Mouse (Mus musculus) E14TG2a.4 (cell line): ENCODE measurements around the gene Ifitm3.

Experiments
- H3K27me3 ChIP-seq: 2 replicates; pipeline ENCODE4 v1.6.1; 2014; ENCODE audit warnings: low read length, control low read depth; ENCODE audit not compliant: insufficient read depth
- H3K36me3 ChIP-seq: 2 replicates; pipeline ENCODE4 v1.6.1; 2014; ENCODE audit warnings: low read length, control low read depth; ENCODE audit not compliant: insufficient read depth
- H3K4me1 ChIP-seq: replicated peaks from 2 replicates; pipeline ENCODE4 v1.6.1; 2014; ENCODE audit warnings: low read depth, low read length, control low read depth
- H3K4me3 ChIP-seq: replicated peaks from 2 replicates; pipeline ENCODE4 v1.5.1; 2014; ENCODE audit warnings: mild to moderate bottlenecking, low read length
- H3K9me3 ChIP-seq: 2 replicates; pipeline ENCODE4 v1.6.1; 2014; ENCODE audit warnings: low read length, control low read depth
- CTCF ChIP-seq: conservative IDR thresholded peaks from 2 replicates; pipeline ENCODE4 v1.5.1; 2014; ENCODE audit warnings: low read length
- NANOG ChIP-seq: IDR thresholded peaks from 2 replicates; pipeline ENCODE4 v1.6.1; 2014; ENCODE audit warnings: borderline replicate concordance, low read length, mixed read lengths
- POU5F1 ChIP-seq: IDR thresholded peaks from 2 replicates; pipeline ENCODE4 v1.6.1; 2014; ENCODE audit warnings: low read length, borderline replicate concordance

Ifitm3 gene

DNA sequence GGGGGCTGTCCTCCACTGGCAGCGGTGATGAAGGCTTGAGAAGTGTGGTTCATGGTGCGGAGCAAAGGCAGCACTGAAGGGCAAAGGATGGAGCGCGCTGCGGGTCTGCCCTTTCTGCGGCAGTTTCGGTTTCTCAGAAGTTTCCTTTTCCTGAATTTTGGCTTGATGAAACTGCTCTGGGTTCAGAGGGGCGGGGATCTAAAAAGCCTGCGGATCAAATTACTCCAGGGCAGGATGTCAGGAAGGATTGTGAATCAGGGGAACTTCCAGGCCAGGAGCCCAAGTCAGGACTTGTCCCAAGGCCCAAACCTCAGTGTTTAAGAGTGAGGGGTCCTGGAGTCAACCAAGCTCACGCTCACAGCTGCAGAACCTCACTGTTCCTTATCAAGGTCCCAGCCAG lies at the start of gene Ifitm3:
Gene Ifitm3 (minus strand): TSS at position 178 of the 400 bp plus-strand sequence.
- H3K9me3 ChIP-seq = peaks cover 30% of the 10 kb centered on the region
- H3K4me3 ChIP-seq = peak within 1 kb of the TSS; percentile 76
- no peaks in the 10 kb centered on the region for H3K27me3 ChIP-seq
- peaks cover 7% of the 10 kb centered on the region; the same call in 1 of the 2 replicates for H3K36me3 ChIP-seq
- TF ChIP-seq CTCF (no peak), NANOG (no peak), POU5F1 (no peak)
- H3K4me1 ChIP-seq = peaks cover 69% of the 10 kb centered on the region

DNA sequence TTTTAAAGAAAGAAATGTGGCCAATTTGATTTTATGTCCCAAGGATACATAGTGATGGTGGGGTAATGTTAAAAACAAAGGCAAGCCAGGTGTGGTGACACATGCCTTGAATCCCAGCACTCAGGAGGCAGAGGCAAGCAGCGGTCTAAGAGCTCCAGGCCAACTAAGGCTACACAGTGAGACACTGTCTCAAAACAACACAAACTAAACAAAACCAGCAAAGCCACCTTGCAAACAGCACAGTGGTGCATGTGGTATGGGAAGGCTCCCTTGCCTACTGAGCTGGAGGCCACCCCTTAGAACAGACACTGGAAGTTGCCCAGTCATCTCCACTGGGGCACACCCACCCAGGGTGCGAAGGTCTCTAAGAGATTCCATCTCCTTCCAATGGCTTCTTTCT lies 49.4 kb upstream of the Ifitm3 start:
- Histone ChIP-seq H3K9me3 (peaks cover 4% of the 10 kb centered on the region; the same call in 1 of the 2 replicates), H3K27me3 (0 out of 2 replicates have a peak, but pooled peaks cover 2% of the 10 kb centered on the region), H3K4me1 (peaks cover 91% of the 10 kb centered on the region), H3K4me3 (peak overlapping the region; percentile 86), H3K36me3 (peaks cover 66% of the 10 kb centered on the region)
- no peak for TF ChIP-seq CTCF
- TF ChIP-seq NANOG = no peak
- no peak for TF ChIP-seq POU5F1

DNA sequence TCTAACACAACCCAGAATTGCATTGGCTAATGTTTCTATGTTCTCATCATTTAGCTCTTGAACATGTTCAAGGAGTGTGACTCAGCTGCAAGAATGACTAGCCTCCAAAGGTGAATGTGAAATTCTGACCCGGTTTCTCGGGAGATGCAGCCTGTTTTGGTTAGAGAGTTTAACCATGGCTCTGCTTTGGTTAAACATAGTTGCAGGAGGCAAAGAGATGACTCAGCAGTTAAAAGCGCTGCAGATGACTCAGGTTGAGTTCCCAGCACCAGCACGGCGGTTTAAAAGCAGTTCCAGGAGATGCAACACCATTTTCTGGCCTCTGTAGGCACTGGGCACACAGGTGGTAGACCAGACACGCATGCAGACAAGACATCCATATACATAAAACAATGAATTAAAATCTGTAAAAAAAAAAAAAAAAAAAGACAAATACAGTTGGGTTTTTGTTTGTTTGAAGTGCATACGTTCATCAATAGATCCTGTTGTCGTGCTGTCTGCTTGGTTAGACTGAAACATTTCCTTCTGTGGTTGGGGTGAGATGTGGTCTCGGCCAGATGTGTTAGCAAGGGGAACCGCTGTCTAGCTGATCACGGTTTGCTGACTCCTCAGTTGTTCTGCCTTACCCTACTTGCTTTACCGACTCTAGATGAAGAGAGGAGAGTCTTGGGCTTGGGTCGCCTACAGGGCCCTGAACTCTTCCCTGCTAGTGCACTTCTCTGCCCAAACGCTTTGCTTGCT lies 48.2 kb upstream of the Ifitm3 start:
- Histone ChIP-seq H3K4me1 (peaks cover 87% of the 10 kb centered on the region), H3K4me3 (no peak overlapping the region), H3K9me3 (peaks cover 4% of the 10 kb centered on the region; the same call in 1 of the 2 replicates), H3K36me3 (peaks cover 63% of the 10 kb centered on the region), H3K27me3 (0 out of 2 replicates have a peak, but pooled peaks cover 2% of the 10 kb centered on the region)
- TF ChIP-seq NANOG = no peak
- TF ChIP-seq POU5F1 = no peak
- TF ChIP-seq CTCF = no peak

DNA sequence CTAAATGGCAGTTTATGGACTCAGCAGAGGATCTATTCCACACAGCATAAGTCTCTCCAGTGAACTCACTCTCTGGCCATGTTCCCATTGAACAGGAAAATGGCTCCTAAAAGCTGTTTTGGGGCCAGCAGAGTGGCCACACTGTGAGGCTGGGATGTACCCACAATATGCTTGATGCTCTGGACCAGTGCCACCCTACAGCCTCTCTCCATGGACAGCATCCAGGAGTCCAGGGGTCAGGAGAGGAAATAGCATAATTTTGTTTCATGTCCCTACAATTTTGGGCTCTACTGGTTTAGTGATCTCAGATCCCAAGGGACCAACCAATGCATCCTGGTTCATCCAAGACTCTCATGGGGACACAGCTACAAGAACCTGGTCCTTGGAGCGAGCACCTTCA lies 47.0 kb upstream of the Ifitm3 start:
- Histone ChIP-seq H3K36me3 (peaks cover 56% of the 10 kb centered on the region), H3K27me3 (0 out of 2 replicates have a peak, but pooled peaks cover 2% of the 10 kb centered on the region), H3K4me1 (peaks cover 86% of the 10 kb centered on the region), H3K9me3 (peaks cover 4% of the 10 kb centered on the region; the same call in 1 of the 2 replicates), H3K4me3 (peak overlapping the region; percentile 49)
- TF ChIP-seq CTCF = no peak

DNA sequence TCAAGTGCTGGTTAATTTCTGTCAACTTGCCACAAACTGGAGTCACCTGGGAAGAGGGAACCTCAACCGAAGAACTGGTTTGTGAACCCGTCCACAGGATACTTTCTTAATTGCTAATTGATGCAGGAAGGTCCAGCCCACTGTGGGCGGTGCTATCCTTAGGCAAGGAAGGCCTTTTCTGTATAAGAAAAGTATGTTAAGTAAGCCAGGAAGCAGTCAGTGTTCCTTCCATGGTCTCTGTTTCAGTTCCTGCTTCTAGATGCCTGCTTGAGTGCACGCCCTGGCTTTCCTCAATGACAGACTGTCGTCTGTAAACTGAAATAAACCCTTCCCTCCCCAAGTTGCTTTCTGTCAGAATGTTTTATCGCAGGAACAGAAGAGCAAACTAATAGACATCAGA lies 46.4 kb upstream of the Ifitm3 start:
- Histone ChIP-seq H3K9me3 (peaks cover 4% of the 10 kb centered on the region; the same call in 1 of the 2 replicates), H3K36me3 (peaks cover 50% of the 10 kb centered on the region), H3K27me3 (no peaks in the 10 kb centered on the region), H3K4me1 (peaks cover 85% of the 10 kb centered on the region), H3K4me3 (peak overlapping the region; percentile 49)
- TF ChIP-seq NANOG (no peak), POU5F1 (no peak), CTCF (no peak)

DNA sequence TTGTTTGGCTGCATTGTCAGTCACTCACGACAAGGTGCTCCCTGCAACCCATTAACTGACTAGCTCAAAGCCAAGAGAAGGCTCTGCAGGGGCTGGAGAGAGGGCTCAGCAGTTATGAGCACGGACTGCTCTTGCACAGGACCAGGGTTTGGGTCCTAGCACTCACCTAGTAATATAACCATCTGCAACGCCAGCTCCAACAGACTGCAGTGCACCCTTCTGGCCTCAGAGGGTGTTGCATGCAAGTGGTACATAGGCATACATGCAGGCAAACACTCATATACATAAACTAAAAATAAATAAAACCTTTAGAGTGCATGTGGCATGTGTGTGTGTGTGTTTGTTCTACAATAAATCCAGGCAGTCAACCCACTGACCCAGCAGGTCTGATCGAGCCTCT lies 45.2 kb upstream of the Ifitm3 start:
- Histone ChIP-seq H3K27me3 (no peaks in the 10 kb centered on the region), H3K4me3 (no peak overlapping the region), H3K4me1 (peaks cover 87% of the 10 kb centered on the region), H3K36me3 (peaks cover 48% of the 10 kb centered on the region), H3K9me3 (peaks cover 4% of the 10 kb centered on the region; the same call in 1 of the 2 replicates)
- TF ChIP-seq POU5F1 = no peak
- peak; percentile 38 for TF ChIP-seq CTCF
- TF ChIP-seq NANOG = no peak

DNA sequence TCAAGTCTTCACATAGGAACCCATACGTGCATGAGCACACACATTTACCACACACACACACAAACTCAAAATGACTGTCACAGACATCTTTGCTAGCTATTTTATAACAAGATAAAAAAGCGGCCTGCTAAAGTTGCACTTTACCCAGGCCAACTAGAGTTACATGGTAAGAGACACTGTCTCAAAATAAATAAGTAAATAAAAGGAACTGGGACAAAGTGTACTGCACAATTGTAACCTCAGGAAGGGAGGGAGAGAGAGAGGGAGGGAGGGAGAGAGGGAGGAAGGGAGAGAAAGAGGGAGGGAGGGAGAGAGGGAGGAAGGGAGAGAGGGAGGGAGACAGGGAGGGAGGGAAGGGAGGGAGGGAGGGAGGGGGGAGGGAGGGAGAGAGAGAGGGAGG lies 41.9 kb upstream of the Ifitm3 start:
- Histone ChIP-seq H3K36me3 (peaks cover 35% of the 10 kb centered on the region), H3K4me1 (peaks cover 81% of the 10 kb centered on the region), H3K9me3 (peaks cover 4% of the 10 kb centered on the region; the same call in 1 of the 2 replicates), H3K27me3 (no peaks in the 10 kb centered on the region), H3K4me3 (peak overlapping the region; percentile 80; the same call in 1 of the 2 replicates)
- TF ChIP-seq POU5F1 = no peak
- TF ChIP-seq CTCF = no peak
- TF ChIP-seq NANOG = no peak

DNA sequence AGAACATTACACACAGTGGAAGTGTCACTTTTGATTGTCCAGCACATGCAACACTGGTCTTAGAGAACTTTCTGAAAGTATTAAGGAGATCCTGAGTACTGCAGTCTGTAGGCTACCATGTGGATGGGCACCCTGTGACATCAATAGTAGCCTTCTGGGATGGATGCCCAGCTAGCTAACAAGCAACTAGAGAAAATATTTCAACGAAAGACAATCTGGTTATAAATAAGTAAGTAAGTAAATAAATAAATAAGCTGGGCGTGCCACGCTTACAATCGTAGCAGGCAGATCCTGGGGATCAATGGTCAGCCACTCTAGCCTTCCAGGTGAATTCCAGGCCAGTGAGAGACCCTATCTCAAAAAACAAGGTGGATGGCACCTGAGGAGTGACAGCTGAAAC lies 41.4 kb upstream of the Ifitm3 start:
- peaks cover 31% of the 10 kb centered on the region for H3K36me3 ChIP-seq
- no peak for TF ChIP-seq CTCF
- no peak for TF ChIP-seq NANOG
- TF ChIP-seq POU5F1 = no peak
- H3K9me3 ChIP-seq = peaks cover 4% of the 10 kb centered on the region; the same call in 1 of the 2 replicates
- H3K27me3 ChIP-seq = no peaks in the 10 kb centered on the region
- peaks cover 81% of the 10 kb centered on the region for H3K4me1 ChIP-seq
- peak overlapping the region; percentile 80 for H3K4me3 ChIP-seq
